Mouse (Mus musculus): ENCODE results near the gene Cyp2c38.
"Not testable (repeated sequence)": the region's sequence is repeated elsewhere in the genome, so short reads cannot be mapped to it uniquely, and the experiment has no call there.

Cyp2c38 gene

DNA sequence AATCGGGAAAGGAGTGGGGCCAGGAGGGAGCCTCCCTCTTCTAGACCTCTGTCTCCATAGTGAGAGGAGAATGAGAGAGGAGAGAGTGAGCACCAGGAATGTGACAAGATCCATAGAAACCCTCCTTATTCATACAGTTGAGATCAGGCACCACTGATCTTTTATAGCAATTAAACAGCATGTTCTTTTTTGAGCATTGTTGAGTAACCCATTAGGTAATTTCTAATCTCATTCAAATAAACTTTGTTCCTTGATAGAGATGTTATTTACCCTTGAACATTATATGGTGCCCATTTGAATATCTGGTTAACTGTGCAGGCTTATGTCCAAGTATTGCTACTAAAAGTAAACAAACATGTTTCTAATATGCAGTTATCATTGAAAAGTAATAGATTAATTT lies at the start of gene Cyp2c38:
Cyp2c38 (minus strand) TSS at position 135 of the 400 bp plus-strand sequence.
- DNase-seq (ENCODE audit: low spot score in 2 of 2), result no peak

DNA sequence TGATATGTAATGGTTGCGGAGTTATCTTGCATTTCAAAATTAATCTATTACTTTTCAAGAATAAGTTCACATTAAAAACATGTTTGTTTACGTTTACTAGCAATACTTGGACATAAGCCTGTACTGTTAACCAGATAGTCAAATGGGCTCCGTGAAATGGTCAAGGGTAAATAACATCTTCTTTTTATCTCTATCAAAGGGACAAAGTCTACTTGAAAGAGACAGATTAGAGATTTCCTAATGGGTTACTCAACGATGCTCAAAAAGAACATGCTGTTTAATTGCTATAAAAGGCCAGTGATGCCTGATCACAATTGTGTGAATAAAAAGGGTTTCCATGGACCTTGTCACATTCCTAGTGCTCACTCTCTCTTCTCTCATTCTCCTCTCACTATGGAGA lies 47.7 kb upstream of the Cyp2c38 start, which contains the start of gene Cyp2c39:
Cyp2c39 (plus strand) TSS at position 329 of the 400 bp plus-strand sequence.
- DNase-seq (ENCODE audit: low spot score in 2 of 2), result no peak

DNA sequence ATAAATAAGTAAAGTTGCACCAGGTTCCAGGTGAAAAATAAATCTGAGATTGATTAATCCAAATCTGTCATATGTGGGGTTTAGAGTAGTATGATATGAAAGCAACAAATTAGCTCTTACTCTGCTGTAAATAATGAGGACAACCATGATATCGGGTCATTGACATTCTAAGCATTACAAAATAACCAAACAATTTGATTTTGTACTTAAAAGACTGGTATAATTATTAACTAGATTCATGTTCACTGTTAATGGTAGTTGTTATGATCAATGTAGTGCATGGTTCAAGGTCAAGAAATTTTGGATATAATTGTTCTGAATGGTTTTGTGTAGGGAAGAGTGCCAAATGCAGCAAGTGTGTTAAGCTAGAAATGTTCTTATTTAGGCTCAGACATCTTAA lies 46.7 kb upstream of the Cyp2c38 start:
- no peak for DNase-seq (ENCODE audit: low spot score in 2 of 2)

DNA sequence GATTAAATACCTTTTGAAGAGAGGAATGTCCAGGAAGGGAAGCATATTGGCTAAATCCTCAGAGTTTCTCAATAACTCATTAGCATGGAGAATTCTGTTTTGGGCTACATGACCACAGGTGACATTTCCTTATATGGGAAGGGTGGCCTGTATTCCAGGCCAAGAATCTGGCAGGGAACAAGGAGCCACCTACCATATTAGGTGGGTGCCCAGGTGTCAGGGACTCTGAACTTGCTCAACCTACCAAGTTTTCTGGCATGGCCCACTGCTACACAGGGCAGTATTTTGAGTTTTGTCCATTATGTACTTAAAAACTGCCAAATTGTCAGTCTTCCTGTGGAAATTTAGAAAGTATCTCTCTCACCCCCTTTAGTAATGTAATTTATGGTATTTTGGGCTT lies 43.5 kb upstream of the Cyp2c38 start:
- no peak for DNase-seq (ENCODE audit: low spot score in 2 of 2)

DNA sequence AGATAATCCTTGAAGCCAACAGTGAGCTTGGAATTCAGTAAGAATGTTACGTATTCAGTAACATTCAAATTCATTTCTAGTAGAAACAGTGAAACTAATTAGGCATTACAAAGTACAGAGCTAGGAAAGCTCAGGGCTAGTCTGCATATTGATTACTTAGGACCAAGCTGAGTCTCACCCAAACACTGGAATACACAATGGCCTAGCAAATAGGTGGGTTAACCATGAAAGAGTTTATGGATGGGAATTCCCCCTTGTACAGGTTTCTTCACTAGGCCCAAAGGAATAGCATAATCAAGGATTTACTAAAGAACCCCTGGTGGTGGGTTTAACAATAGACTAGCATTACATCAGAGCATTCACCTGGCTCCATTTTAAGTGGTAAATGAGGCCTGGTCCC lies 21.1 kb upstream of the Cyp2c38 start:
- not testable (repeated sequence) for DNase-seq (ENCODE audit: low spot score in 2 of 2)

DNA sequence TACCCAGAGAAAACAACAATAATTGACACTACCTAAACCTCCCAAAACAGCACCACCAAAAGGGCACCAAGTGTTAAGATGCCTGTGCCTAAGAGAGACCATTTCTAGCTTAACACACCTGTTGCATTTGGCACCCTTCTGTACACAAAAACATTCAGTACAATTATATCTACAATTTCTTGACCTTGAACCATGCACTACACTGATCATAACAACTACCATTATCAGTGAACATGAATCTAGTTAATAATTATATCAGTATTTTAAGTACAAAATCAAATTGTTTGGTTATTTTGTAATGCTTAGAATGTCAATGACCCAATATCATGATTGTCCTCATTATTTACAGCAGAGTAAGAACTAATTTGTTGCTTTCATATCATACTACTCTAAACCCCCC lies 1.0 kb upstream of the Cyp2c38 start:
- DNase-seq (ENCODE audit: low spot score in 2 of 2), result no peak
